Mouse (Mus musculus): ENCODE measurements at regions not wholly inside any gene's neighbourhood (a gene's known extent, or its start where the extent isn't known, plus 50 kb on each side); places are given as distances from the start of the nearest gene placed in this dataset.

DNA sequence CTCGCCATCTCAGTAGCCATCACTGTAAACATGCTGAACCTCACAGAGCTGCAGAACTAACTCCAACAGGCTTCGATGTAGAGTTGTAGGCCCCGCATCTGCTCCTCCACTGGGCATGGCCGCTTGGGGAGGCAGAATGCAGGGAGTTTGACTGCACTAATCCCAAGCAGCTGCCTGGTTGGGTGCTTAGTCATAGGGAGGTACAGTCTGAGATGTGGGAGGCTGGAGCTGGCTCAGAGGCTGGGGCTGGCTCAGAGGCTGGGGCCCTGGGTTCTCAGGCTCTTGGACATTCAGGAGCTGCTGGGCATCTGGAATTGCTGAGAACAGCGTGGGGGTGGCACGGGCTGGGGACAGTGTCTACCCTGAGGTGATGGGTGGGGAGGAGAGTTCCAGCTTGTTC lies 143.6 kb upstream of the Pdzrn3 start:
- no peak for TF ChIP-seq POLR2A (IDR thresholded peaks at IDR 0.05; ENCODE audit: extremely low read depth, insufficient read depth, low read length)
- no peak for TF ChIP-seq CTCF (IDR thresholded peaks at IDR 0.05; ENCODE audit: low read depth, low read length)
